Mouse (Mus musculus) myocyte (in vitro differentiated cells): ENCODE measurements at regions not wholly inside any gene's neighbourhood (a gene's known extent, or its start where the extent isn't known, plus 50 kb on each side); places are given as distances from the start of the nearest gene placed in this dataset.

Experiments
- H3K27me3 ChIP-seq: one replicate; pipeline ENCODE4 v1.6.1; 2011; ENCODE audit not compliant: control insufficient read depth, insufficient read depth, insufficient read length
- H3K36me3 ChIP-seq: one replicate; pipeline ENCODE4 v1.6.1; 2011; ENCODE audit not compliant: control insufficient read depth, insufficient read depth
- H3K4me2 ChIP-seq: one replicate; pipeline ENCODE4 v1.6.1; 2011; ENCODE audit warnings: low read depth, control low read depth
- H3K4me3 ChIP-seq: one replicate; pipeline ENCODE4 v1.5.1; 2011; ENCODE audit warnings: mild to moderate bottlenecking, control low read depth, moderate library complexity
- H3K79me2 ChIP-seq: one replicate; pipeline ENCODE4 v1.6.1; 2011; ENCODE audit not compliant: control insufficient read depth, insufficient read depth
- H3ac ChIP-seq: one replicate; pipeline ENCODE4 v1.6.1; 2011; ENCODE audit not compliant: control insufficient read depth, insufficient read length
- CEBPB ChIP-seq: IDR thresholded peaks from 2 replicates; pipeline ENCODE4 v1.6.1; 2011; ENCODE audit warnings: mild to moderate bottlenecking, moderate library complexity; ENCODE audit not compliant: poor library complexity, insufficient read depth, severe bottlenecking
- E2F4 ChIP-seq: IDR thresholded peaks from one replicate; pipeline ENCODE4 v1.6.1; 2011; ENCODE audit warnings: mild to moderate bottlenecking, control low read depth, moderate library complexity; ENCODE audit not compliant: insufficient read depth
- MAX ChIP-seq: IDR thresholded peaks from one replicate; pipeline ENCODE4 v1.6.1; 2011; ENCODE audit warnings: low read depth, mild to moderate bottlenecking, control low read depth
- MYOD1 ChIP-seq, 3 experiments: IDR thresholded peaks; one replicate each; pipeline ENCODE4 v1.6.1; 2011; ENCODE audit warnings: control low read depth in 2 of 3, low read depth in 2 of 3, mild to moderate bottlenecking in 2 of 3, moderate library complexity in 1 of 3; ENCODE audit not compliant: insufficient read length in 2 of 3, control insufficient read depth in 1 of 3
- MYOG ChIP-seq, 3 experiments: IDR thresholded peaks; one replicate each; pipeline ENCODE4 v1.6.1; 2011; ENCODE audit warnings: control low read depth in 2 of 3, low read depth in 2 of 3, mild to moderate bottlenecking in 2 of 3; ENCODE audit not compliant: insufficient read length in 2 of 3, control insufficient read depth in 1 of 3, insufficient read depth in 1 of 3
- POLR2A ChIP-seq: IDR thresholded peaks from one replicate; pipeline ENCODE4 v1.6.1; 2011; ENCODE audit warnings: low read depth, mild to moderate bottlenecking, control low read depth, moderate library complexity; ENCODE audit not compliant: insufficient read length
- POLR2AphosphoS2 ChIP-seq: IDR thresholded peaks from one replicate; pipeline ENCODE4 v1.6.1; 2011; ENCODE audit warnings: low read depth, control low read depth; ENCODE audit not compliant: insufficient read length
- REST ChIP-seq: IDR thresholded peaks from one replicate; pipeline ENCODE4 v1.6.1; 2011; ENCODE audit warnings: mild to moderate bottlenecking, control low read depth, moderate library complexity; ENCODE audit not compliant: insufficient read depth, insufficient read length
- SRF ChIP-seq: IDR thresholded peaks from one replicate; pipeline ENCODE4 v1.6.1; 2011; ENCODE audit warnings: low read depth; ENCODE audit not compliant: control insufficient read depth, insufficient read length
- TCF12 ChIP-seq: IDR thresholded peaks from one replicate; pipeline ENCODE4 v1.6.1; 2011; ENCODE audit warnings: mild to moderate bottlenecking, control low read depth; ENCODE audit not compliant: poor library complexity, insufficient read depth, severe bottlenecking
- TCF3 ChIP-seq: IDR thresholded peaks from one replicate; pipeline ENCODE4 v1.6.1; 2011; ENCODE audit warnings: low read depth, control low read depth; ENCODE audit not compliant: insufficient read length
- USF1 ChIP-seq: IDR thresholded peaks from one replicate; pipeline ENCODE4 v1.6.1; 2011; ENCODE audit warnings: low read depth, mild to moderate bottlenecking, control low read depth, moderate library complexity

DNA sequence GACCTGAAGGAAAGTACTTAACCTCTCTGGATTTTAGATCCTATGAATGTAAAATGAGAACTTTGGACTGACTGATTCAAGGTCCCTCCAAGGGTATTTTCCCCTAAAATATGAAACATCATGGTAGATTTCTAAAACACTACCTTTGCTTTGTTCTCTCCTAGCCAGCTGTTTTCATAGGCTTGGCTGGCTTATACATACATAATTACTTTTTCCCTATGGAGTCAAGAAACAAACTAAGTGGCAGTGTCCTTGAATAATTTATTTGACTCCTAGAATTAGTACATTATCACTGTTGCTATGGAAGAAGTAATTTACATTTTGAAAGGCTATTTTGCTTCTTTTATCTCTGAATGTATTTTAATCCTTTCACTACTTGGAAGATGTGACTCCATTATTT lies 721.9 kb downstream of the D3Ertd751e start:
- no peak overlapping the region for H3K4me3 ChIP-seq
- no peak overlapping the region for H3K4me2 ChIP-seq
- TF ChIP-seq MAX (no peak), USF1 (no peak), MYOG (IDR thresholded peaks at IDR 0.05; ENCODE audit: control insufficient read depth in 1 of 3, insufficient read depth in 1 of 3, insufficient read length in 2 of 3, low read depth in 2 of 3) (no peak), TCF3 (no peak), MYOD1 (IDR thresholded peaks at IDR 0.05; ENCODE audit: control insufficient read depth in 1 of 3, insufficient read length in 2 of 3, low read depth in 2 of 3) (no peak), E2F4 (no peak), POLR2A (no peak), POLR2AphosphoS2 (no peak), TCF12 (no peak)
- no peak overlapping the region for H3ac ChIP-seq
- no peaks in the 10 kb centered on the region for H3K27me3 ChIP-seq
- H3K79me2 ChIP-seq, result no peaks in the 10 kb centered on the region
- H3K36me3 ChIP-seq, result no peaks in the 10 kb centered on the region

DNA sequence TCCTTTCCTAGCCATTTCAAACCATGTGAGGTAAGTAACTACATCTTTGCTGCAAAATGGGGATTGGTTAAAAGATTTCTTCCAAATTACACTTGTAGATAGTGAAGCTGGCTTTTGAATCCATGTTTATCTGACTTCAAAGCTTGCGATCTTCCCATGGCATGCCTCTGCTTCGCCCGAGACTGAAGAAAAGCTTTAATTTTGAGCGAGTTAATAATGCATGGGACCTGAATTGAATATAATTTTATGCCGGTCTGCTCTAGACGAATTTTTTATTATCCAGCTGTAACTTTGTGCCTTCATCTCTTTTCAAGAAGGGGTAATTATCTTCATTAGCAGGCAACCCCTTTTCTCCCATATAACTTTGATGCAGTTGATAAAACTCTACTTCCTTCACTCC lies 724.7 kb downstream of the D3Ertd751e start:
- no peak overlapping the region for H3K4me2 ChIP-seq
- no peak overlapping the region for H3K4me3 ChIP-seq
- no peak overlapping the region for H3ac ChIP-seq
- no peaks in the 10 kb centered on the region for H3K27me3 ChIP-seq
- TF ChIP-seq SRF (no peak), POLR2AphosphoS2 (no peak), MYOD1 (IDR thresholded peaks at IDR 0.05; ENCODE audit: control insufficient read depth in 1 of 3, insufficient read length in 2 of 3, low read depth in 2 of 3) (no peak), CEBPB (no peak), POLR2A (no peak)
- no peaks in the 10 kb centered on the region for H3K36me3 ChIP-seq
- H3K79me2 ChIP-seq, result no peaks in the 10 kb centered on the region

DNA sequence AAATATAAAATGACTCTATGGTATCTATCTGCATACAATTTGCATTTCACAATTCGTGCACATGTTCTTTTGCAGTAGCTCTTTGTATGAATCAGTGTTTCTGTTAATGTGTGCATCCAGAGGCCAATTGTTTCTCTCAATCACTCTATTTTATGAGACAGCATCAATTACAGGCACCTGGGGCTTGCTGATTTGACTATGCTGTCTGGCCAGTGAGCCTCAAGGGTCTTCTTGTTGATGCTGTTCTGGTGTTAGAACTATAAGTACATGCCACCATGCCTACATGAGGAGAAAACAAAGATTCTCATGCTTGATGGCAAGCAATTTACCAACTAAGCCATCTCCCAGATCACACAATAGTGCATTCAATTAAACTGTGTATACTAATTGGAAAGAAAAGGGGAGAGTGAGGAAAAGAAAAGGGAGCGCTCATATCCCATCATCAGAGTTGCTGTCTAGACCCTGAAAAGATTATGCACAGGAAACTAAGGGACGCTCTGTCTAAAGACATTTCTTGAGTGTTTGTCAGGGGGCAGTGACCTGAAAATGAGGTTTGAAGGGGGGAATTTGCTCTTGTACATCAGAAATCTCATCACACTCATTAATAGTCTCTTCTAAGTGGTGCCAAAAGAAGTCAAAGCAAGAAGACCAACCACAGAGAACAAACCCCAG lies 772.6 kb downstream of the D3Ertd751e start:
- no peak overlapping the region for H3ac ChIP-seq
- H3K4me2 ChIP-seq, result no peak overlapping the region

DNA sequence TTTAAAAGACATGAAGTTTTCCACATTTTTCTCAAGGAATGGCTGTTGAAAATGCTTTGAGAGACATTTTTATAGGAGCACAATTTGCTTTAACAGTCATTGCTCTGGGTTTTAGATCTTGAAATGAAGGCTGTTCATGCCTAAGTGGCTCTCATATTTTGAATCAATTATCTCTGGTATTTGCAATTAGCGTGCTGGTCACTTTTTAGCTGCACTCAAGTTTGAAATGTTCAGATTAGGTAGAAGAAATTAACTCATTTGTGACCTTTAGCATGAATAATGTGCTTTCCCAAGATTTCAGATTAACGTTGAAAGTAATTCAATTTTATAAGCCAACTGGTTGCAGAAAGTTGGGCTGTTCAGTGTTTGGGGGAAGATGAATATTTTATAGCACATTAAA lies 773.9 kb downstream of the D3Ertd751e start:
- no peak overlapping the region for H3K4me2 ChIP-seq
- no peaks in the 10 kb centered on the region for H3K36me3 ChIP-seq
- H3K4me3 ChIP-seq, result no peak overlapping the region
- no peak overlapping the region for H3ac ChIP-seq
- H3K27me3 ChIP-seq, result no peaks in the 10 kb centered on the region
- H3K79me2 ChIP-seq, result no peaks in the 10 kb centered on the region
- no peak for TF ChIP-seq TCF3
- no peak for TF ChIP-seq MAX
- no peak for TF ChIP-seq POLR2A
- no peak for TF ChIP-seq MYOD1 (IDR thresholded peaks at IDR 0.05; ENCODE audit: control insufficient read depth in 1 of 3, insufficient read length in 2 of 3, low read depth in 2 of 3)
- no peak for TF ChIP-seq E2F4
- TF ChIP-seq TCF12, result no peak
- no peak for TF ChIP-seq USF1
- TF ChIP-seq POLR2AphosphoS2, result no peak
- no peak for TF ChIP-seq CEBPB
- TF ChIP-seq MYOG (IDR thresholded peaks at IDR 0.05; ENCODE audit: control insufficient read depth in 1 of 3, insufficient read depth in 1 of 3, insufficient read length in 2 of 3, low read depth in 2 of 3), result no peak

More for the DNA sequence above, 772.6 kb downstream of the D3Ertd751e start:
- no peaks in the 10 kb centered on the region for H3K79me2 ChIP-seq
- H3K36me3 ChIP-seq, result no peaks in the 10 kb centered on the region
- H3K4me3 ChIP-seq, result no peak overlapping the region
- no peaks in the 10 kb centered on the region for H3K27me3 ChIP-seq
- no peak for TF ChIP-seq REST
- no peak for TF ChIP-seq MAX
- no peak for TF ChIP-seq POLR2AphosphoS2
- no peak for TF ChIP-seq CEBPB
- no peak for TF ChIP-seq USF1
- TF ChIP-seq MYOG (IDR thresholded peaks at IDR 0.05; ENCODE audit: control insufficient read depth in 1 of 3, insufficient read depth in 1 of 3, insufficient read length in 2 of 3, low read depth in 2 of 3), result no peak
- no peak for TF ChIP-seq SRF
- no peak for TF ChIP-seq TCF12
- TF ChIP-seq TCF3, result no peak
- no peak for TF ChIP-seq E2F4
- no peak for TF ChIP-seq POLR2A
- TF ChIP-seq MYOD1 (IDR thresholded peaks at IDR 0.05; ENCODE audit: control insufficient read depth in 1 of 3, insufficient read length in 2 of 3, low read depth in 2 of 3), result no peak

DNA sequence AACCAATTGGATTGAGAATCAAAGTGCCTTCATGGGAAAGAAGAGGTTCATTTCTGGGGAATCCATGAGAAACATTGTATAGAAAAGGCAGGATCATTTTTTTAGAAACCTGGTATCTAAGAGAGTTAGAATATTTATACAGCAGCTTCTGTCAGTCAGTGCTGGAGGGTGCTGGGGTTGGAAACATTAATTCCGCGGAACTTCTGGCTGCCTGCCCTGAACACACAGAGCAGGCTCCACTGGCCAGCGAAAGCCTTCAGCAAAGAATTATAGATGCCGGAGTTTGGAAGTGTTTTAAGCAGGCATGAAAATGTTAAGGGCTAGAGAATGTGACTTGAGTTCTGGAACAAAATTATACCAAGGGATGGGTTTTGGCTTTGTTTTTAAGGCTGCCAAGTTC lies 789.0 kb downstream of the D3Ertd751e start:
- H3K27me3 ChIP-seq, result no peaks in the 10 kb centered on the region
- no peaks in the 10 kb centered on the region for H3K36me3 ChIP-seq
- H3K4me2 ChIP-seq, result peak overlapping the region; percentile 50
- no peak overlapping the region for H3K4me3 ChIP-seq
- no peaks in the 10 kb centered on the region for H3K79me2 ChIP-seq
- TF ChIP-seq POLR2A (no peak), CEBPB (no peak), MYOD1 (IDR thresholded peaks at IDR 0.05; ENCODE audit: control insufficient read depth in 1 of 3, insufficient read length in 2 of 3, low read depth in 2 of 3) (no peak), MYOG (IDR thresholded peaks at IDR 0.05; ENCODE audit: control insufficient read depth in 1 of 3, insufficient read depth in 1 of 3, insufficient read length in 2 of 3, low read depth in 2 of 3) (no peak)
- H3ac ChIP-seq, result no peak overlapping the region
